In genomic region chr9:116122969-116123589, GRCm38 (mm10) we compare ENCODE assay signal across 9 mouse cellular contexts. TPM values are rescaled to one million over a fixed set of nuclear protein-coding genes. Genes with fewer than 3 reads are reported as not detected.
DNase-seq lines count a peak whose midpoint lies in the region; ATAC-seq lines count a peak whose summit lies in the region.
"Had no signal": no experiment of that assay in that cellular context is flagged by ENCODE, and none has a peak within 500 bp of the region (broad histone marks: within the 10 kb centered on the region; RNA-seq: fewer than 3 reads in every experiment).

No protein-coding gene starts in this region.

- no peaks in the 10 kb centered on the region for H3K36me3 ChIP-seq in neural tube, embryonic 11.5 days (ENCODE audit: control insufficient read depth, insufficient read depth, low read length)
- H3K36me3 ChIP-seq: neural tube, embryonic 12.5 days had no signal

- no peaks in the 10 kb centered on the region for H3K9me3 ChIP-seq in neural tube, embryonic 11.5 days (ENCODE audit: control insufficient read depth, low read length)
- H3K9me3 ChIP-seq: neural tube, embryonic 12.5 days had no signal

- peak; percentile 67 for ATAC-seq in common myeloid progenitor, adult 5-6 weeks (replicated peaks; ENCODE audit: low read depth, poor library complexity, severe bottlenecking)
- ATAC-seq in inflammation-experienced regulatory T-cells, adult 6 months: peak; percentile 67
- ATAC-seq in neural tube, embryonic 11.5 days (ENCODE audit: insufficient read depth, low FRiP score, low TSS enrichment): no peak

- H3K9ac ChIP-seq in neural tube, embryonic 11.5 days (ENCODE audit: low read length): no peak overlapping the region
- H3K9ac ChIP-seq: neural tube, embryonic 12.5 days had no signal

- no peak overlapping the region for H3K27ac ChIP-seq in neural tube, embryonic 11.5 days (ENCODE audit: low read depth, low read length)
- H3K27ac ChIP-seq: neural tube, embryonic 12.5 days had no signal

- DNase-seq in kidney, postnatal 4 days: peak; percentile 62 to 73
- DNase-seq in kidney, adult 11 months: no peak
- DNase-seq in neural tube, embryonic 11.5 days (ENCODE audit: low spot score): peak; percentile 57
- no peak for DNase-seq in adrenal gland, adult (ENCODE audit: inconsistent age in 2 of 2, low spot score in 1 of 2)
- DNase-seq in frontal cortex, postnatal 25 days (ENCODE audit: low spot score in 2 of 2): no peak
- DNase-seq in ovary, adult 18-20 months (ENCODE audit: low spot score): no peak

- no peak overlapping the region for H3K4me3 ChIP-seq in neural tube, embryonic 11.5 days (ENCODE audit: low read depth, low read length)
- H3K4me3 ChIP-seq: neural tube, embryonic 12.5 days had no signal

- 58% methylated on average over 9 of the region's 9 CpGs for WGBS in neural tube, embryonic 11.5 days

- H3K4me2 ChIP-seq in neural tube, embryonic 11.5 days (ENCODE audit: low read depth): no peak overlapping the region
- H3K4me2 ChIP-seq: neural tube, embryonic 12.5 days had no signal

- no peaks in the 10 kb centered on the region for H3K27me3 ChIP-seq in neural tube, embryonic 11.5 days (ENCODE audit: control insufficient read depth, insufficient read depth, low read length)
- H3K27me3 ChIP-seq: neural tube, embryonic 12.5 days had no signal

- no peaks in the 10 kb centered on the region for H3K4me1 ChIP-seq in neural tube, embryonic 11.5 days (ENCODE audit: control insufficient read depth, insufficient read depth, low read length)
- H3K4me1 ChIP-seq: neural tube, embryonic 12.5 days had no signal

RNA-seq across cellular contexts. Expression of gene Tgfbr2, which starts 52.1 kb away (rescaled TPM):
- 15.4 and 19.1 TPM in 2 replicates for total RNA-seq in common myeloid progenitor, adult 5-6 weeks (2017)
- polyA plus RNA-seq in inflammation-experienced regulatory T-cells, adult 6 months (2017; shearing (Covaris generic)): 10 to 100 TPM; 24.7 to 31.6 (median 26.3) TPM
- 12.6 and 13.2 TPM in 2 replicates for polyA plus RNA-seq in neural tube, embryonic 11.5 days (2014; fragmentation: Nextera tagmentation; extraction: Ambion mirVana)

Comparison
In these comparisons a context has a peak if more than half of its experiments do, and no peak if none do; other contexts are left out.
1. DNase-seq: peak in kidney, postnatal 4 days (2 of 2) and neural tube, embryonic 11.5 days (single experiment); none in kidney, adult 11 months (single experiment), adrenal gland, adult (0 of 2), frontal cortex, postnatal 25 days (0 of 2) and ovary, adult 18-20 months (single experiment).